Mouse (Mus musculus): ENCODE measurements around the gene Cmtm2b. TPM values are rescaled to one million over a fixed set of nuclear protein-coding genes. Genes with fewer than 3 reads are reported as not detected.

Cmtm2b gene
- polyA plus RNA-seq, 2 experiments = not detected

- WGBS = under 1% methylated on average over 41 of the region's 54 CpGs
- H3K36me3 ChIP-seq (ENCODE audit: control insufficient read depth, insufficient read depth, low read length) = peaks cover 13% of the 10 kb centered on the region
- TF ChIP-seq POLR2A (IDR thresholded peaks at IDR 0.05; ENCODE audit: borderline replicate concordance, extremely low read depth, insufficient read depth, insufficient read length) = peak; percentile 91; the same call in 1 of the 2 replicates
- DNase-seq (ENCODE audit: low spot score) (peak; percentile 81), ATAC-seq (ENCODE audit: low FRiP score, low read depth) (peak; percentile 82)
- peaks cover 5% of the 10 kb centered on the region for H3K4me1 ChIP-seq (ENCODE audit: control insufficient read depth, insufficient read depth, low read length)
- H3K9me3 ChIP-seq (ENCODE audit: control insufficient read depth, low read length) = no peaks in the 10 kb centered on the region
- peak overlapping the region; percentile 89 for H3K9ac ChIP-seq (ENCODE audit: low read depth, low read length, severe bottlenecking)
- H3K4me3 ChIP-seq (replicated peaks; ENCODE audit: low read length) = peak overlapping the region; percentile 67
- no peaks in the 10 kb centered on the region for H3K27me3 ChIP-seq (ENCODE audit: control insufficient read depth, insufficient read depth, low read length)
- H3K4me2 ChIP-seq (replicated peaks; ENCODE audit: low read depth, low read length, severe bottlenecking) = peak overlapping the region; percentile 85
- peak overlapping the region; percentile 82 for H3K27ac ChIP-seq (replicated peaks; ENCODE audit: low read depth, low read length)
Measured at GRCm38 (mm10) chr8:104340233-104341105, 18.4 kb downstream of the Cmtm2b start.

- H3K36me3 ChIP-seq (ENCODE audit: control insufficient read depth, insufficient read depth, low read length) = peaks cover 20% of the 10 kb centered on the region
- TF ChIP-seq POLR2A (IDR thresholded peaks at IDR 0.05; ENCODE audit: borderline replicate concordance, extremely low read depth, insufficient read depth, insufficient read length) = 0 out of 2 replicates have a peak, but pooled peaks have one; percentile 24
- DNase-seq (ENCODE audit: low spot score) (peak; percentile 74), ATAC-seq (ENCODE audit: low FRiP score, low read depth) (peak; percentile 58)
- H3K4me2 ChIP-seq (replicated peaks; ENCODE audit: low read depth, low read length, severe bottlenecking) = peak overlapping the region; percentile 85
- H3K9me3 ChIP-seq (ENCODE audit: control insufficient read depth, low read length) = no peaks in the 10 kb centered on the region
- no peaks in the 10 kb centered on the region for H3K27me3 ChIP-seq (ENCODE audit: control insufficient read depth, insufficient read depth, low read length)
- H3K27ac ChIP-seq (replicated peaks; ENCODE audit: low read depth, low read length) = peak overlapping the region; percentile 82
- H3K9ac ChIP-seq (ENCODE audit: low read depth, low read length, severe bottlenecking) = peak overlapping the region; percentile 89
- peaks cover 5% of the 10 kb centered on the region for H3K4me1 ChIP-seq (ENCODE audit: control insufficient read depth, insufficient read depth, low read length)
- H3K4me3 ChIP-seq (replicated peaks; ENCODE audit: low read length) = peak overlapping the region; percentile 67
- WGBS = under 1% methylated on average over 24 of the region's 24 CpGs
Measured at GRCm38 (mm10) chr8:104341106-104341561, 19.1 kb downstream of the Cmtm2b start.

- no peaks in the 10 kb centered on the region for H3K9me3 ChIP-seq (ENCODE audit: control insufficient read depth, low read length)
- H3K4me2 ChIP-seq (replicated peaks; ENCODE audit: low read depth, low read length, severe bottlenecking) = peak overlapping the region; percentile 85
- peaks cover 25% of the 10 kb centered on the region for H3K36me3 ChIP-seq (ENCODE audit: control insufficient read depth, insufficient read depth, low read length)
- ATAC-seq (ENCODE audit: low FRiP score, low read depth) (no peak), DNase-seq (ENCODE audit: low spot score) (no peak)
- peaks cover 5% of the 10 kb centered on the region for H3K4me1 ChIP-seq (ENCODE audit: control insufficient read depth, insufficient read depth, low read length)
- H3K27ac ChIP-seq (replicated peaks; ENCODE audit: low read depth, low read length) = no peak overlapping the region
- peak overlapping the region; percentile 89 for H3K9ac ChIP-seq (ENCODE audit: low read depth, low read length, severe bottlenecking)
- no peak for TF ChIP-seq POLR2A (IDR thresholded peaks at IDR 0.05; ENCODE audit: borderline replicate concordance, extremely low read depth, insufficient read depth, insufficient read length)
- 43% methylated on average over 6 of the region's 6 CpGs for WGBS
- peak overlapping the region; percentile 67 for H3K4me3 ChIP-seq (replicated peaks; ENCODE audit: low read length)
- H3K27me3 ChIP-seq (ENCODE audit: control insufficient read depth, insufficient read depth, low read length) = no peaks in the 10 kb centered on the region
Measured at GRCm38 (mm10) chr8:104341678-104342077, 19.6 kb downstream of the Cmtm2b start.

GRCm38 (mm10) chr8:104342426-104342825 is 20.4 kb downstream of the Cmtm2b start:
- Histone ChIP-seq H3K9me3 (ENCODE audit: control insufficient read depth, low read length) (no peaks in the 10 kb centered on the region), H3K36me3 (ENCODE audit: control insufficient read depth, insufficient read depth, low read length) (peaks cover 33% of the 10 kb centered on the region)

DNA sequence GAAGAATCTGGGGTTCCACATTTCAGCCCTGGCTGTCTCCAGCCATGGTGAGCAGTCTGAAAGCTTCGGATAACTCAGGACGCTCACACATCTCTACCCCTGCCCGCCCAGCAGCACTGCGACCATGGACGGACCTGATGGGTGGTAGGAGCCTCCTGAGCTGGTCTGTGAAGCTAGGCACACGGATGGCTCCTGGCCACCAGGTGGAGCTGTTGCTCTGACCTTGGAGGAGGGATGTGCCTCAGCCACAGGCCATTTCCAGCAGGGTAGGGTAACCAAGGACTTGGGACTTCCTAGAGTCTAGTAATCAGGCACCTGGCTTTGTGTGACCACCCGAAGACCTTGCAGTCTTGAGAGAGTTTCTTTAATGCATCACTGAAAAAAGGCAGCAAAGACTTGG is 21.9 kb downstream of the Cmtm2b start:
- H3K4me3 ChIP-seq (replicated peaks; ENCODE audit: low read length) = no peak overlapping the region
- ATAC-seq (ENCODE audit: low FRiP score, low read depth) (peak; percentile 19; the same call in 1 of the 2 replicates), DNase-seq (ENCODE audit: low spot score) (peak; percentile 81)
- TF ChIP-seq POLR2A (IDR thresholded peaks at IDR 0.05; ENCODE audit: borderline replicate concordance, extremely low read depth, insufficient read depth, insufficient read length) = no peak
- no peaks in the 10 kb centered on the region for H3K9me3 ChIP-seq (ENCODE audit: control insufficient read depth, low read length)
- peaks cover 5% of the 10 kb centered on the region for H3K4me1 ChIP-seq (ENCODE audit: control insufficient read depth, insufficient read depth, low read length)
- no peaks in the 10 kb centered on the region for H3K27me3 ChIP-seq (ENCODE audit: control insufficient read depth, insufficient read depth, low read length)
- no peak overlapping the region for H3K4me2 ChIP-seq (replicated peaks; ENCODE audit: low read depth, low read length, severe bottlenecking)
- H3K9ac ChIP-seq (ENCODE audit: low read depth, low read length, severe bottlenecking) = no peak overlapping the region
- peaks cover 38% of the 10 kb centered on the region for H3K36me3 ChIP-seq (ENCODE audit: control insufficient read depth, insufficient read depth, low read length)
- H3K27ac ChIP-seq (replicated peaks; ENCODE audit: low read depth, low read length) = no peak overlapping the region
- WGBS = 16% methylated on average over 7 of the region's 7 CpGs

More at GRCm38 (mm10) chr8:104342426-104342825, 20.4 kb downstream of the Cmtm2b start:
- Histone ChIP-seq H3K4me1 (ENCODE audit: control insufficient read depth, insufficient read depth, low read length) (peaks cover 5% of the 10 kb centered on the region), H3K27me3 (ENCODE audit: control insufficient read depth, insufficient read depth, low read length) (no peaks in the 10 kb centered on the region), H3K4me2 (replicated peaks; ENCODE audit: low read depth, low read length, severe bottlenecking) (no peak overlapping the region), H3K4me3 (replicated peaks; ENCODE audit: low read length) (no peak overlapping the region), H3K9ac (ENCODE audit: low read depth, low read length, severe bottlenecking) (no peak overlapping the region), H3K27ac (replicated peaks; ENCODE audit: low read depth, low read length) (no peak overlapping the region)
- 76% methylated on average over 5 of the region's 5 CpGs for WGBS
- DNase-seq (ENCODE audit: low spot score) (no peak), ATAC-seq (ENCODE audit: low FRiP score, low read depth) (no peak)
- no peak for TF ChIP-seq POLR2A (IDR thresholded peaks at IDR 0.05; ENCODE audit: borderline replicate concordance, extremely low read depth, insufficient read depth, insufficient read length)
